Mouse (Mus musculus) G1E (cell line): ENCODE data around the gene Pdxk. TPM values are rescaled to one million over a fixed set of nuclear protein-coding genes. Genes with fewer than 3 reads are reported as not detected.
A peak's percentile ranks its signal among the peaks of the same experiment; 100 is the strongest.

Experiments used
- ATAC-seq: 2 replicates; pipeline ENCODE4 v1.8.0; 2016; ENCODE audit warnings: mild to moderate bottlenecking; ENCODE audit not compliant: insufficient number of reproducible peaks, poor library complexity, low FRiP score, severe bottlenecking; ENCODE audit errors: extremely low read depth
- DNase-seq: peaks from one replicate; pipeline ENCODE4 v3.0.0; 2012; ENCODE audit warnings: low spot score
- H3K27me3 ChIP-seq: 2 replicates; pipeline ENCODE4 v1.6.1; 2012; ENCODE audit warnings: mild to moderate bottlenecking, low read length, inconsistent platforms; ENCODE audit not compliant: insufficient read depth
- H3K36me3 ChIP-seq: replicated peaks from 2 replicates; pipeline ENCODE3; 2012; ENCODE audit warnings: mild to moderate bottlenecking, inconsistent platforms
- H3K4me1 ChIP-seq: 2 replicates; pipeline ENCODE4 v1.6.1; 2012; ENCODE audit warnings: low read depth, low read length, inconsistent platforms, mixed read lengths; ENCODE audit not compliant: insufficient read depth
- H3K4me3 ChIP-seq: 2 replicates; pipeline ENCODE4 v1.5.1; 2012; ENCODE audit warnings: low read depth, mild to moderate bottlenecking, inconsistent platforms, low read length, moderate library complexity, mixed read lengths
- H3K9me3 ChIP-seq: replicated peaks from 2 replicates; pipeline ENCODE4 v1.6.1; 2012; ENCODE audit warnings: inconsistent platforms
- CTCF ChIP-seq: IDR thresholded peaks from 2 replicates; pipeline ENCODE4 v1.5.1; 2012; ENCODE audit warnings: low read depth, low read length, inconsistent platforms, mixed read lengths
- GATA1 ChIP-seq: IDR thresholded peaks from 2 replicates; pipeline ENCODE4 v1.6.1; 2012; ENCODE audit warnings: borderline replicate concordance, low read length, inconsistent platforms, mixed read lengths
- GATA2 ChIP-seq: IDR thresholded peaks from 2 replicates; pipeline ENCODE4 v1.6.1; 2012; ENCODE audit warnings: low read depth, low read length, inconsistent platforms, borderline replicate concordance
- POLR2AphosphoS5 ChIP-seq: IDR thresholded peaks from 2 replicates; pipeline ENCODE4 v1.6.1; 2012; ENCODE audit warnings: low read depth, low read length, inconsistent platforms; ENCODE audit not compliant: insufficient replicate concordance
- TAL1 ChIP-seq: conservative IDR thresholded peaks from 2 replicates; pipeline ENCODE4 v1.6.1; 2012; ENCODE audit warnings: low read depth, low read length, inconsistent platforms, mixed read lengths
- polyA plus RNA-seq: library from polyadenylated mRNA; stranded (reverse); fragments of >175 nt; gene quantifications from 2 replicates; pipeline ENCODE4 v1.2.3, GENCODE M21; 2012
- total RNA-seq, 2 experiments: library from RNA; stranded (forward) in 1 of 2; stranded (reverse) in 1 of 2; fragments of 200-1000 nt in 1 of 2; fragments of >200 nt in 1 of 2; fragmentation: Nextera tagmentation in 1 of 2; gene quantifications; 2 replicates each; pipeline ENCODE4 v1.2.3; 2014 to 2017

Gene Pdxk
- total and polyA plus RNA-seq, 3 experiments = 23.0 to 44.6 (median 33.6) TPM

DNA sequence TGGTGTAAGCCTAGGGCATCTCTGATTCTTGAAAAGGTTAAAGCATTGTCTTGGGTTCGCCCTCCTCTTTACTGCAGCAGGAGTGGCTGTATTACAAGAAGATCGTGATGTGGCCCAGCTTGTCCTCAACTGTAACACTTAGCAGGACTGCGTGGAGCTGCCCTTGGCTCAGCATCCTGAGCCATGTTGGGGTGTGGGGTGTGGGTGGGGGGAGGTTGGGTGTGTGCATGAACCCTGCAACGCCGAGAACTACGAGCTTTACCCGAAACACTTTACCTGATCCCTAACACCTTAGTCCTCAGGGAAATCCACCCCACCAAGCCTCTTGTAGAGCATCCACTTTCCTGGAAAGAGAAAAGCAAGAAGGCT, 51.6 kb downstream of the Pdxk start:
- TF ChIP-seq GATA2 (no peak), GATA1 (no peak), TAL1 (no peak), POLR2AphosphoS5 (no peak), CTCF (no peak)
- no peaks in the 10 kb centered on the region; the same call in 1 of the 2 replicates for H3K27me3 ChIP-seq
- H3K36me3 ChIP-seq = peaks cover 33% of the 10 kb centered on the region
- peaks cover 55% of the 10 kb centered on the region for H3K4me1 ChIP-seq
- H3K9me3 ChIP-seq = no peaks in the 10 kb centered on the region
- peak overlapping the region; percentile 97 for H3K4me3 ChIP-seq
- ATAC-seq (no peak), DNase-seq (no peak)

DNA sequence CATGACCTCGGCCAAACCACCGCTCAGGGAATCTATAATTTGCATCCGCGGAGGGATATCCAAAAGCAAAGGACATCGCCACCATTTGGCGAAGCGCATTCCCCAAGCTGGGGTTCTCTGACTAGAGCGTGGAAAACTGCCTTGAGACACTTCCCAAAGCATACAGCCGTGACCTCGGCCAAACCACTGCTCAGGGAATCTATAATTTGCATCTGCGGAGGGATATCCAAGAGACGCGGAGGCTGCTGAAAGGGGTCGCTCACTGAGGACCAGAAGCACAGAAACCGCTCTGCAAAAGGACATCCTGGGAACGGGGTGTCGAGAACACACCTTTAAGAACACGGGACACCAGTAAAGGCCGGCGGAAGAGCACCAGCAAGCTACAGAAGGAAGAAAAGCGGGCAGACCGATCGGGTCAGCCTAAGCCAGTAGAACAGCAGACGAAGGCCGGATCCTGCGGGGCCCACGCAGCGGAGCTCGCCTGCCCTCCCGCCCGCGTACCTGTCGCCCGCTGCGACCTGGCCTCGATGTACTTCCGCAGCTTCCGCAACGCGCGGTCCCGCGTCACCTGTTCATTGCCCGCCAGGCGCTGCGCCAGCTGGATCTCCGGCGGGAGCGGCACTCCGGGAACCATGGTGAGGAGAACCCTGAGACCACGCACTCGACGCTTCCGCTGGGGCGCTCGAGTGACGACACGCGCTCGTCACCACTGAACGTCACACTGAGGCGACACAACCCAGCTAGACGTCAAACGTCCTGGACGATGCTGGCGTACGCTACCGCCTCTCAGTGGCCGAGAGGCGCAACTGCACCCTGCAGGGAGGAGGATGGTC, 52.2 kb downstream of the Pdxk start, which contains the start of gene Rrp1:
Gene Rrp1 (minus strand): TSS at position 725 of the 833 bp plus-strand sequence.
- no peaks in the 10 kb centered on the region; the same call in 1 of the 2 replicates for H3K27me3 ChIP-seq
- ATAC-seq (peak; percentile 81), DNase-seq (peak; percentile 87)
- H3K4me3 ChIP-seq = peak within 1 kb of the TSS; percentile 97
- H3K36me3 ChIP-seq = peaks cover 38% of the 10 kb centered on the region
- no peaks in the 10 kb centered on the region for H3K9me3 ChIP-seq
- TF ChIP-seq TAL1 = no peak
- TF ChIP-seq CTCF = peak; percentile 100
- H3K4me1 ChIP-seq = peaks cover 55% of the 10 kb centered on the region

DNA sequence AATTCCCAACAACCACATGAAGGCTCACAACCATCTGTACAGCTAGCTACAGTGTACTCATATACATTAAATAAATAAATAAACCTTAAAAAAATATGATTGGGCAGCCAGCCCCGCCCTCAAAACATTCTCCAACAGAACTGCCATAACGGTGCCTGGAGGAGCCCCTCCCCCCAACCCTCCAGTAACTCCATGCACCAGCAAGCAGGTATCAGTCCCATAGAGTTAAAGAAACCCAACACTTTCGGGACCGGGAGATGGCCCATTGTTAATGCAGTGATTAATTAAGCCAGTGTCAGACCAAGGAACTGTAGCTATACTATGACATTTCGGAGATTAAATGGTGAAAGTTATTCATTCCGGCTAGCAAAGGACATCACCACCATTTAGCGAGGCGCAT, 52.9 kb downstream of the Pdxk start:
- ATAC-seq (no peak), DNase-seq (no peak)
- H3K4me1 ChIP-seq = peaks cover 56% of the 10 kb centered on the region
- H3K36me3 ChIP-seq = peaks cover 45% of the 10 kb centered on the region
- H3K9me3 ChIP-seq = no peaks in the 10 kb centered on the region
- peak overlapping the region; percentile 97 for H3K4me3 ChIP-seq
- no peaks in the 10 kb centered on the region; the same call in 1 of the 2 replicates for H3K27me3 ChIP-seq
- TF ChIP-seq POLR2AphosphoS5 (no peak), GATA1 (no peak), GATA2 (no peak), TAL1 (no peak), CTCF (no peak)

DNA sequence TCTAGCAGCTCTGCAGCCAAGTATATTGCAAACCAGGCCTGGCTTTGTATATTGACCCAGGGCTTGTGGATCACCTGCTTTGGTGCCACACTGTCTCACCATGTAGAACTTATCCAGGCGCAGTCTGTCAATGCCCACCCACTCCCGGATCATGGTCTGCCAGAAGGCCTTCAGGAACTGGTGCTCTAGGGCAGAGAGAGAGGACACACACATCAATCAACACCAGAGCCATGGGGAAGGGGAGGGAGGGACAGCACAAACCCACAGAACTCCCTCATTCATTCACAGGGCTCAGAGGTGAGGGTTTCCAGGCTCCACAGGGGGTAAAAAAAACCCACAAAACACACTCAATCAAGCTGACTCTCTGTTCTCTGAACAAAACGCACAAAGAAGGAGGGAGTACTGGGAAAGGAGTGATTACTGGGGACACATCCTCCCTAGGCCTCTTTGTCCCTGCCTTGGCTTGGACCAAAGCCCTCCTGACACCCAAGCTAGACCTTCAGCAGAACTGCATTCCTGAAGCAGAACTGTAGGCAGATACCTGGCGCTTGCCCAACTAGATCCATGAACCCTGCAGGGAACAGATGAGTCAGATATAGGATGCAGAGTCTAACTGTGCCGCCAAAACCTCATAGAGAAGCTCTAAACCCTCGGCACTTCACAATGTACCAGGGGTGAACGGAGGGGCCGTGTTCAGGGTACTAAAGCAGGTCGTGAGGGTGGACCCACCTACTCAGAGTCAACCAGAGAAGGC, 55.6 kb downstream of the Pdxk start:
- ATAC-seq = no peak
- Histone ChIP-seq H3K9me3 (no peaks in the 10 kb centered on the region), H3K27me3 (no peaks in the 10 kb centered on the region), H3K36me3 (peaks cover 70% of the 10 kb centered on the region), H3K4me1 (peaks cover 79% of the 10 kb centered on the region), H3K4me3 (no peak overlapping the region)
- DNase-seq = no peak
- TF ChIP-seq GATA2 (no peak), CTCF (no peak)

DNA sequence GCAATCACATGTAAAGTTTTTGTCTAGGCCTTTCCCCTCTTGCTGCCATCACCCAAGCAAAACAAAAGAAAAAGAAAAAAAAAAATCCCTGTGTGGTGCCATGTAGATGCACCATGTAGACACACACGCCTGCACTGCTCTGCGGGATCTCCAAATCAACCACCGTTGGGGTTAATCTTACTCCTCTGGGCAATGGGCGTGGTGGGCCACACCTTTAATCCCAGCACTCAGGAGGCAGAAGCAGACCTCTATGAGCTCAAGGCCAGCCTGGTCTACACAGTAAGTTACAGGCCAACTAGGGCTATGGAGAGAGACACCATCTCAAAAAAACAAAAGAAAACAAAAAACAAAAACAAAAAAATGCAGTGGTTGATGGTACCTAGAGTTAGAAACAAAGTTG, 57.6 kb downstream of the Pdxk start:
- Histone ChIP-seq H3K27me3 (no peaks in the 10 kb centered on the region), H3K4me3 (peak overlapping the region; percentile 56; the same call in 1 of the 2 replicates), H3K9me3 (no peaks in the 10 kb centered on the region), H3K4me1 (peaks cover 91% of the 10 kb centered on the region), H3K36me3 (peaks cover 91% of the 10 kb centered on the region)
- no peak for ATAC-seq
- DNase-seq = no peak
- no peak for TF ChIP-seq CTCF
- TF ChIP-seq POLR2AphosphoS5 = no peak
- no peak for TF ChIP-seq GATA1
- TF ChIP-seq TAL1 = no peak
- no peak for TF ChIP-seq GATA2

DNA sequence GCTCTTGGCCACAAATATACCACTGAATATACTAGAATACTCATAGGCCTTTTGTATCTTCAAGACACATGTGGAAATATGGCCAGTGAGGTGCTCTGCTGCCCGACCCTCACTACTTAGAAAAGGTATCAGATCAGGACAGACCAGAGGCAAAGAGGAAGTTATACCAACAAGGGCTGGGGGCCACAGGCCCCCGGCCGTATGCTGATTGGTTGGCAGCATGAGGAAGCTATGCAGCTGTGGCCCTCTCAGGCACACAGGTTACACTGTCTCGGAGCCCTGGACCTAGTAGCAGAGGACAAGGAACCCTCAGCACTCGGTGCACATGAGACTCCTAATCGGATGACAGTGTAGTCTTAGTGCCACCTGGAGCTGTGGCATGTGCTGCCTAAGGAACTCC, 58.6 kb downstream of the Pdxk start:
- Histone ChIP-seq H3K27me3 (no peaks in the 10 kb centered on the region), H3K4me1 (peaks cover 96% of the 10 kb centered on the region), H3K4me3 (peak overlapping the region; percentile 52; the same call in 1 of the 2 replicates), H3K36me3 (peaks cover 98% of the 10 kb centered on the region), H3K9me3 (no peaks in the 10 kb centered on the region)
- peak; percentile 86 for DNase-seq
- ATAC-seq = peak; percentile 78
- TF ChIP-seq TAL1 (peak; percentile 31; the same call in 1 of the 2 replicates), CTCF (no peak), POLR2AphosphoS5 (0 out of 2 replicates have a peak, but pooled peaks have one; percentile 39)
